Mouse (Mus musculus): Measurements from ENCODE around the gene Spem2.

GRCm38 (mm10) chr11:69850754-69851153 lies 32.5 kb upstream of the Spem2 start:
- TF ChIP-seq CTCF (IDR thresholded peaks at IDR 0.05), result no peak
- TF ChIP-seq EP300 (IDR thresholded peaks at IDR 0.05; ENCODE audit: insufficient read depth, low read depth, low read length), result no peak
